Mouse (Mus musculus): ENCODE data around the gene Vmp1. TPM values are rescaled to one million over a fixed set of nuclear protein-coding genes. Genes with fewer than 3 reads are reported as not detected.

Gene Vmp1
- polyA plus RNA-seq, 1 experiment from 2014 or later: 173 TPM

GRCm38 (mm10) chr11:86590579-86590978 is 93.1 kb downstream of the Vmp1 start:
- no peak for ATAC-seq (ENCODE audit: low FRiP score, low TSS enrichment)
- H3K4me3 ChIP-seq (ENCODE audit: low read length): no peak overlapping the region

GRCm38 (mm10) chr11:86590066-86590465 is 93.6 kb downstream of the Vmp1 start:
- ATAC-seq (ENCODE audit: low FRiP score, low TSS enrichment): no peak
- H3K27me3 ChIP-seq (ENCODE audit: insufficient read depth, low read length): no peaks in the 10 kb centered on the region
- H3K9ac ChIP-seq (replicated peaks; ENCODE audit: low read length): no peak overlapping the region
- H3K9me3 ChIP-seq (ENCODE audit: low read length): no peaks in the 10 kb centered on the region
- no peak overlapping the region for H3K4me3 ChIP-seq (ENCODE audit: low read length)
- no peaks in the 10 kb centered on the region for H3K36me3 ChIP-seq (ENCODE audit: insufficient read depth, low read length)
- H3K27ac ChIP-seq (ENCODE audit: low read length): no peak overlapping the region
- peaks cover 36% of the 10 kb centered on the region for H3K4me1 ChIP-seq (ENCODE audit: insufficient read depth, low read length)
- H3K4me2 ChIP-seq (replicated peaks; ENCODE audit: low read depth, low read length): no peak overlapping the region
- WGBS: 78% methylated on average over 4 of the region's 4 CpGs

More at GRCm38 (mm10) chr11:86590579-86590978, 93.1 kb downstream of the Vmp1 start:
- no peak overlapping the region for H3K9ac ChIP-seq (replicated peaks; ENCODE audit: low read length)
- no peak overlapping the region for H3K4me2 ChIP-seq (replicated peaks; ENCODE audit: low read depth, low read length)
- H3K9me3 ChIP-seq (ENCODE audit: low read length): no peaks in the 10 kb centered on the region
- no peak overlapping the region for H3K27ac ChIP-seq (ENCODE audit: low read length)
- 93% methylated on average over 10 of the region's 10 CpGs for WGBS
- H3K36me3 ChIP-seq (ENCODE audit: insufficient read depth, low read length): no peaks in the 10 kb centered on the region
- H3K4me1 ChIP-seq (ENCODE audit: insufficient read depth, low read length): peaks cover 34% of the 10 kb centered on the region
- H3K27me3 ChIP-seq (ENCODE audit: insufficient read depth, low read length): no peaks in the 10 kb centered on the region

DNA sequence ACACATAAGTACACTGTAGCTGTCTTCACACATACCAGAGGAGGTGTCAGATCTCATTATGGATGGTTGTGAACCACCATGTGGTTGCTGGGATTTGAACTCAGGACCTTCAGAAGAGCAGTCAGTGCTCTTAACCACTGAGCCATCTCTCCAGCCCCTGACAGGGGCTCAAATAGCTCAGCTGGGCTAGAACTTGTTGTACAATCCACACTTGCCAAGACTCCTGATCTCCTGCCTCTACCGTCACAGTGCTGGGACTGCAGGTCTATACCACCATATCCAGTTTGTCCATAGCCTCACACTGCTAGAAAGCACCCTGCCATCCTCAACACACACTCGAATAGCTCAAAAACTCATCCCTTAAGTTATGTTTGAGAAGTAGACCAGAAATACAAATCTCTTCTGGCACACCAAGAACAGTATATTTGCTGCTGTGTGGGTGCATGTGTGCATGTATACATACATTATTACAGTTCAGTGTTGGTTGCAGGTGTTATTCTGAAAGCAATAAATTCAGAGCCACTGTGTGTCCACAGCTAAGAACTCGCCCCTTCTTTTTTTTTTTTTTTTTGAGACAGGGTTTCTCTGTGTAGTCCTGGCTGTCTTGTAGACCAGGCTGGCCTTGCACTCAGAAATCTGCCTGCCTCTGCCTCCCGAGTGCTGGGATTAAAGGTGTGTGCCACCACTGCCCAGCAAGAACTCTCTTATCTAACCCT is 94.9 kb downstream of the Vmp1 start:
- Histone ChIP-seq H3K9me3 (ENCODE audit: low read length) (no peaks in the 10 kb centered on the region), H3K36me3 (ENCODE audit: insufficient read depth, low read length) (no peaks in the 10 kb centered on the region), H3K4me1 (ENCODE audit: insufficient read depth, low read length) (peaks cover 35% of the 10 kb centered on the region), H3K27ac (ENCODE audit: low read length) (no peak overlapping the region), H3K27me3 (ENCODE audit: insufficient read depth, low read length) (no peaks in the 10 kb centered on the region), H3K4me2 (replicated peaks; ENCODE audit: low read depth, low read length) (no peak overlapping the region), H3K4me3 (ENCODE audit: low read length) (no peak overlapping the region), H3K9ac (replicated peaks; ENCODE audit: low read length) (no peak overlapping the region)
- no peak for ATAC-seq (ENCODE audit: low FRiP score, low TSS enrichment)
- 89% methylated on average over 4 of the region's 4 CpGs for WGBS

DNA sequence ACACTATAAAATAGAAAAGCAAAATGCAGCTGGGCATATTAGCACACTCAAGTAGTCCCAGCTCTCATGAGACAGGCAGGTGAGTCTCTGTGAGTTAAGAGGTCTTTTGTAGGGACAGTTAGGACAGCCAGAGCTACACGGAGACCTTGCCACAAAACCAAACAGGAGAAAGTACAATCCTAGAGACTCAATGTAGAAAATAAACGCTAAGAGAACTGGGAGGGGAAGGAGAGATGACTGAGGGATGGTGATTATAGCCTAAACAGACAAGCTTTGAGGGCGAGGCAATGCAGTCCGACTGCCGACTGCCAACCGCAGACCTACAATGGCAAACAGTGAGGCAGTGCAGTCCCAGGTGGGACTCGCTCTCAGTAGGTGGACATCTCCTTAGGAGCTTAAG is 95.8 kb downstream of the Vmp1 start:
- ATAC-seq (ENCODE audit: low FRiP score, low TSS enrichment): no peak
- H3K4me3 ChIP-seq (ENCODE audit: low read length): no peak overlapping the region
- peaks cover 26% of the 10 kb centered on the region for H3K4me1 ChIP-seq (ENCODE audit: insufficient read depth, low read length)
- no peaks in the 10 kb centered on the region for H3K9me3 ChIP-seq (ENCODE audit: low read length)
- H3K36me3 ChIP-seq (ENCODE audit: insufficient read depth, low read length): no peaks in the 10 kb centered on the region
- peak overlapping the region; percentile 93 for H3K27ac ChIP-seq (ENCODE audit: low read length)
- no peak overlapping the region; the same call in 1 of the 2 replicates for H3K9ac ChIP-seq (replicated peaks; ENCODE audit: low read length)
- peak overlapping the region; percentile 58 for H3K4me2 ChIP-seq (replicated peaks; ENCODE audit: low read depth, low read length)
- no peaks in the 10 kb centered on the region for H3K27me3 ChIP-seq (ENCODE audit: insufficient read depth, low read length)
- 40% methylated on average over 7 of the region's 7 CpGs for WGBS

- H3K4me3 ChIP-seq (ENCODE audit: low read length): peak overlapping the region; percentile 60
- H3K9ac ChIP-seq (replicated peaks; ENCODE audit: low read length): peak overlapping the region; percentile 79
- H3K27ac ChIP-seq (ENCODE audit: low read length): peak overlapping the region; percentile 93
- peaks cover 26% of the 10 kb centered on the region for H3K4me1 ChIP-seq (ENCODE audit: insufficient read depth, low read length)
- no peaks in the 10 kb centered on the region for H3K27me3 ChIP-seq (ENCODE audit: insufficient read depth, low read length)
- WGBS: 6% methylated on average over 15 of the region's 15 CpGs
- ATAC-seq (ENCODE audit: low FRiP score, low TSS enrichment): peak; percentile 94
- no peaks in the 10 kb centered on the region for H3K36me3 ChIP-seq (ENCODE audit: insufficient read depth, low read length)
- no peaks in the 10 kb centered on the region for H3K9me3 ChIP-seq (ENCODE audit: low read length)
- peak overlapping the region; percentile 58 for H3K4me2 ChIP-seq (replicated peaks; ENCODE audit: low read depth, low read length)
Observed at GRCm38 (mm10) chr11:86586868-86587792, 96.5 kb downstream of the Vmp1 start.

DNA sequence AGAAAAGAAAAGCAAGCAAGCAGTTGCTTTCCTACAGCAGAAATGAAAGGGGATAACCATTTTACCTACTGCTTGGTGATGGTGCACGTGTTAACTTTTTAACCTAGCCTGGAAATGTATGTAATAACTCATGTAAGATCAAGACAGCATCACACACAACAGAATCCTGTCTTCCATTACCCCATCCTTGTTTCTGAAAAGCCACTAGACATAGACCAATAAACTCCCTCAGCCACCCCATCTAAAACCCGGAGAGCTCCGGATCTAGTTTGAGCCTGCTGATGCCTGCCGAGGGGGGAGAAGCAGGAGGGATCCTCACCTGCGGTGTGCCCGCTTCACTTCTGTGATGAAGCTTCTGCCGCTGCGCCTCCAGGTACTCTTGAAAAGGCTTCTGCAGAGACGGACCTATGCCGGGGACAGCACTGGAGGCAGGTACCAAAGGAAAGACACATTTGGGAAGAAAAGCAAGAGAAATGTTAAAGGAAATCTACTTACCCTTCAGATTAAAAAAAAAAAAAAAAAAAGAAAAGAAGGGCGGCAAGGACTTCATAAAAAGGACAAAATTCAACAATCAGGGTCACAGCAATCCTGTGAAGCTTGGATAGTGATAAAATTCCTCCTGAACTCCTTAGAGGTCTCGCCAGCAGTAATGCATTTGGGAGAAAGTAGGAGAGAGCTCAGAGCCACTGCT is 97.3 kb downstream of the Vmp1 start:
- Histone ChIP-seq H3K4me3 (ENCODE audit: low read length) (peak overlapping the region; percentile 60), H3K36me3 (ENCODE audit: insufficient read depth, low read length) (no peaks in the 10 kb centered on the region), H3K9me3 (ENCODE audit: low read length) (no peaks in the 10 kb centered on the region), H3K9ac (replicated peaks; ENCODE audit: low read length) (peak overlapping the region; percentile 79), H3K4me1 (ENCODE audit: insufficient read depth, low read length) (peaks cover 33% of the 10 kb centered on the region), H3K4me2 (replicated peaks; ENCODE audit: low read depth, low read length) (peak overlapping the region; percentile 58), H3K27me3 (ENCODE audit: insufficient read depth, low read length) (no peaks in the 10 kb centered on the region), H3K27ac (ENCODE audit: low read length) (peak overlapping the region; percentile 93)
- no peak for ATAC-seq (ENCODE audit: low FRiP score, low TSS enrichment)
- WGBS: 16% methylated on average over 12 of the region's 12 CpGs

GRCm38 (mm10) chr11:86585598-86585984 is 98.0 kb downstream of the Vmp1 start:
- Histone ChIP-seq H3K9me3 (ENCODE audit: low read length) (no peaks in the 10 kb centered on the region), H3K9ac (replicated peaks; ENCODE audit: low read length) (peak overlapping the region; percentile 73), H3K4me1 (ENCODE audit: insufficient read depth, low read length) (peaks cover 40% of the 10 kb centered on the region), H3K27ac (ENCODE audit: low read length) (peak overlapping the region; percentile 84), H3K4me3 (ENCODE audit: low read length) (peak overlapping the region; percentile 47), H3K36me3 (ENCODE audit: insufficient read depth, low read length) (no peaks in the 10 kb centered on the region), H3K4me2 (replicated peaks; ENCODE audit: low read depth, low read length) (peak overlapping the region; percentile 58), H3K27me3 (ENCODE audit: insufficient read depth, low read length) (no peaks in the 10 kb centered on the region)
- ATAC-seq (ENCODE audit: low FRiP score, low TSS enrichment): no peak
- 34% methylated on average over 3 of the region's 3 CpGs for WGBS

GRCm38 (mm10) chr11:86584898-86585597 is 98.6 kb downstream of the Vmp1 start:
- 75% methylated on average over 7 of the region's 7 CpGs for WGBS
- no peaks in the 10 kb centered on the region for H3K36me3 ChIP-seq (ENCODE audit: insufficient read depth, low read length)
- H3K9me3 ChIP-seq (ENCODE audit: low read length): no peaks in the 10 kb centered on the region
- peak overlapping the region; percentile 84 for H3K27ac ChIP-seq (ENCODE audit: low read length)
- no peak for ATAC-seq (ENCODE audit: low FRiP score, low TSS enrichment)
- peak overlapping the region; percentile 73 for H3K9ac ChIP-seq (replicated peaks; ENCODE audit: low read length)
- H3K27me3 ChIP-seq (ENCODE audit: insufficient read depth, low read length): no peaks in the 10 kb centered on the region
- peak overlapping the region; percentile 47 for H3K4me3 ChIP-seq (ENCODE audit: low read length)
- peaks cover 46% of the 10 kb centered on the region for H3K4me1 ChIP-seq (ENCODE audit: insufficient read depth, low read length)
- H3K4me2 ChIP-seq (replicated peaks; ENCODE audit: low read depth, low read length): peak overlapping the region; percentile 58

Data from kidney, embryonic 16.5 days (tissue).